Mouse (Mus musculus): ENCODE measurements around the gene Cnnm3. TPM values are rescaled to one million over a fixed set of nuclear protein-coding genes. Genes with fewer than 3 reads are reported as not detected.
"Not testable (repeated sequence)": the region's sequence is repeated elsewhere in the genome, so short reads cannot be mapped to it uniquely, and the experiment has no call there.

Gene Cnnm3
- total RNA-seq, 2 experiments from 2014 or later: 7.4 to 9.7 TPM

GRCm38 (mm10) chr1:36535477-36536396 lies 24.1 kb downstream of the Cnnm3 start:
- peak; percentile 86 for DNase-seq

- DNase-seq: no peak
Measured at GRCm38 (mm10) chr1:36536397-36536728, 24.7 kb downstream of the Cnnm3 start.

GRCm38 (mm10) chr1:36536783-36537182 lies 25.1 kb downstream of the Cnnm3 start, which contains the start of gene Ankrd23:
Ankrd23 (minus strand) TSS chr1:36536883.
- DNase-seq: not testable (repeated sequence)

- no peak for DNase-seq
Measured at GRCm38 (mm10) chr1:36538727-36539126, 27.1 kb downstream of the Cnnm3 start.

GRCm38 (mm10) chr1:36539186-36539585 lies 27.5 kb downstream of the Cnnm3 start, which contains the start of gene Gm42417:
Gm42417 (minus strand) TSS chr1:36539429.
- DNase-seq: peak; percentile 91

GRCm38 (mm10) chr1:36540132-36540531 lies 28.5 kb downstream of the Cnnm3 start:
- DNase-seq: no peak

- DNase-seq: no peak
Measured at GRCm38 (mm10) chr1:36540807-36541206, 29.1 kb downstream of the Cnnm3 start.

GRCm38 (mm10) chr1:36541844-36542243 lies 30.2 kb downstream of the Cnnm3 start:
- DNase-seq: no peak

- no peak for DNase-seq
Measured at GRCm38 (mm10) chr1:36542925-36543324, 31.3 kb downstream of the Cnnm3 start.

- DNase-seq: no peak
Measured at GRCm38 (mm10) chr1:36545382-36545781, 33.7 kb downstream of the Cnnm3 start.

GRCm38 (mm10) chr1:36545845-36546600 lies 34.4 kb downstream of the Cnnm3 start:
- no peak for DNase-seq

GRCm38 (mm10) chr1:36546888-36547471 lies 35.3 kb downstream of the Cnnm3 start, which contains the start of gene Ankrd39:
Ankrd39 (minus strand) TSS chr1:36547445.
- peak; percentile 98 for DNase-seq

GRCm38 (mm10) chr1:36547981-36548598 lies 36.4 kb downstream of the Cnnm3 start:
- DNase-seq: no peak

GRCm38 (mm10) chr1:36548771-36549170 lies 37.1 kb downstream of the Cnnm3 start:
- DNase-seq: no peak

- no peak for DNase-seq
Measured at GRCm38 (mm10) chr1:36549491-36549890, 37.8 kb downstream of the Cnnm3 start.

GRCm38 (mm10) chr1:36550075-36550863 lies 38.6 kb downstream of the Cnnm3 start:
- no peak for DNase-seq

- no peak for DNase-seq
Measured at GRCm38 (mm10) chr1:36551904-36552303, 40.2 kb downstream of the Cnnm3 start.

- no peak for DNase-seq
Measured at GRCm38 (mm10) chr1:36552506-36552905, 40.8 kb downstream of the Cnnm3 start.

- DNase-seq: no peak
Measured at GRCm38 (mm10) chr1:36554633-36555399, 43.1 kb downstream of the Cnnm3 start.

- DNase-seq: no peak
Measured at GRCm38 (mm10) chr1:36555798-36556395, 44.2 kb downstream of the Cnnm3 start.
